Comparison of ENCODE assay signal across 8 mouse cellular contexts in the genomic region with DNA sequence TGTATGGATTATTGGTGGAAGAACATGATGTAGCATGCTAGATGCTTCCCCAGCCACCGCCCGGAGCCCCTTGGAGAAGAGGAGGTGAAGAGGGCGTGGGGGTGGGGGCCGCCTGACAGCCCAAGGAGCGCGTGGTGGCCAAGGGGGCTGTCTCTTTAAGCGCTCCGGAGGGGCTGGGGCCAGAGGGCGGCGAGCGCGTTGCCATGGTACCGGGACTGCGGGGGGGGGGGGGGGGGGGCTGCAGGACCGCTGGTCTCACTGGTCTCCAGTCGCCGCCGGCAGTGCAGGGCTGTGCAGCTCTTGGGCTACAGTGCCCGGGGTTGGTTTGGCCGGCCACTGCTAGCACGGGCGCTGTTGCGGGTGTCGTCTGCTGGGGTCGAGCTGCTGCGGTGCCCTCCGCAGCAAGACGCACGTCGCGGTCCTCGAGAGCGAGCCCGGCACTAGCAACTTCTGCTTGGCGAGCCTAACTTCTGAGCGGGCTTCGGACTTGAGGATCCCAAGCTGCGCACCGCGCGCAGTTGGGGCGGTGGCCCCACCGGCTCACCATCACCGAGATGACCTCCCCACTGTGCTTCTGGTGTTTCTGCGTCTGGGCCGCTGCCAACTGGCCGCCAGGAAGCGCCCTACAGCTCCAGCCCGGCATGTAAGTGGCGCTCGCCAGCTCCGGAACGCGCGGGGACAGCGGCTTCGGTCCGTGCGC. TPM values are rescaled to one million over a fixed set of nuclear protein-coding genes. Genes with fewer than 3 reads are reported as not detected.
DNase-seq lines count a peak whose midpoint lies in the region; ATAC-seq and TF ChIP-seq lines count a peak whose summit lies in the region.

No protein-coding gene starts in this region.

- H3K9ac ChIP-seq in midbrain, embryonic 14.5 days (replicated peaks; ENCODE audit: low read length), result peak overlapping the region; percentile 41

- peak; percentile 33 for DNase-seq in adrenal gland, adult 2 months
- DNase-seq in adrenal gland, adult 18-20 months (ENCODE audit: low spot score in 2 of 2), result no peak
- DNase-seq in brain, embryonic 14.5 days (ENCODE audit: low read depth), result peak; percentile 77
- DNase-seq in kidney, adult 18-20 months, result peak; percentile 40
- DNase-seq in left cerebral cortex, postnatal 4 days, result peak; percentile 70
- DNase-seq in midbrain, embryonic 14.5 days, result peak; percentile 72
- DNase-seq in yolk sac, embryonic 10.5 days (ENCODE audit: low spot score), result peak; percentile 13

- H3K4me2 ChIP-seq in midbrain, embryonic 14.5 days (ENCODE audit: low read length), result peak overlapping the region; percentile 60

- H3K36me3 ChIP-seq in midbrain, embryonic 14.5 days (ENCODE audit: control insufficient read depth, insufficient read depth, low read length), result no peaks in the 10 kb centered on the region

- under 1% methylated on average over 53 of the region's 59 CpGs for WGBS in midbrain, embryonic 14.5 days

- intact Hi-C loops in left cerebral cortex, postnatal 4 days (cut with DNase I), result no loop called here

- H3K27ac ChIP-seq in midbrain, embryonic 14.5 days (replicated peaks; ENCODE audit: low read depth, low read length), result peak overlapping the region; percentile 50

- TF ChIP-seq POLR2A in brain, embryonic 14.5 days (IDR thresholded peaks at IDR 0.05; ENCODE audit: borderline replicate concordance, extremely low read depth, insufficient read depth, insufficient read length, poor library complexity, severe bottlenecking), result no peak

- no peaks in the 10 kb centered on the region; the same call in 1 of the 2 replicates for H3K27me3 ChIP-seq in midbrain, embryonic 14.5 days (ENCODE audit: control insufficient read depth, insufficient read depth, low read length)

- ATAC-seq in frontal cortex, adult (ENCODE audit: low TSS enrichment), result peak; percentile 53
- ATAC-seq in midbrain, embryonic 14.5 days (ENCODE audit: low FRiP score, low TSS enrichment), result peak; percentile 92

- H3K4me3 ChIP-seq in midbrain, embryonic 14.5 days (replicated peaks; ENCODE audit: low read depth, low read length), result peak overlapping the region; percentile 48

- H3K9me3 ChIP-seq in midbrain, embryonic 14.5 days (ENCODE audit: control insufficient read depth, low read length), result no peaks in the 10 kb centered on the region

- peak; percentile 24; the same call in 1 of the 2 replicates for TF ChIP-seq CTCF in brain, embryonic 14.5 days (IDR thresholded peaks at IDR 0.05; ENCODE audit: borderline replicate concordance, extremely low read depth, insufficient read depth, insufficient read length)

- peaks cover 23% of the 10 kb centered on the region for H3K4me1 ChIP-seq in midbrain, embryonic 14.5 days (ENCODE audit: control insufficient read depth, insufficient read depth, low read length)

RNA-seq across cellular contexts. Expression of a gene that starts 0.6 kb away (rescaled TPM):
- total RNA-seq in adrenal gland, adult 2 months (2021), result not detected
- 0.18 and 0.32 TPM in 2 replicates for polyA plus RNA-seq in adrenal gland, adult 2 months (2012; rRNA removed)
- total RNA-seq in adrenal gland, adult 18-20 months (2021), result not detected
- polyA plus RNA-seq in brain, embryonic 14.5 days (2012; rRNA removed), result 6.6 and 7.6 TPM in 2 replicates
- 10 to 100 TPM; 22.0 to 27.1 TPM for total RNA-seq in left cerebral cortex, postnatal 4 days (2021)
- polyA plus RNA-seq in midbrain, embryonic 14.5 days (2014; fragmentation: Nextera tagmentation; extraction: Ambion mirVana), result 6.7 and 7.7 TPM in 2 replicates

Comparison
In these comparisons a context has a peak if more than half of its experiments do, and no peak if none do; other contexts are left out.
1. DNase-seq: peak in adrenal gland, adult 2 months (single experiment), brain, embryonic 14.5 days (single experiment), kidney, adult 18-20 months (single experiment), left cerebral cortex, postnatal 4 days (single experiment), midbrain, embryonic 14.5 days (single experiment) and yolk sac, embryonic 10.5 days (single experiment); none in adrenal gland, adult 18-20 months (0 of 2).
2. RNA of a gene that starts 0.6 kb away (total RNA-seq): 22.0 to 27.1 TPM in left cerebral cortex, postnatal 4 days; not detected in adrenal gland, adult 18-20 months and not detected in adrenal gland, adult 2 months; every median in the first group is over 10 times any median in the second.